Mouse (Mus musculus) stomach, embryonic 15.5 days (tissue): ENCODE results near the gene Auts2. TPM values are rescaled to one million over a fixed set of nuclear protein-coding genes. Genes with fewer than 3 reads are reported as not detected.
A peak's percentile ranks its signal among the peaks of the same experiment; 100 is the strongest.

ENCODE experiments used
- ATAC-seq: fragments of 200-750 bp; cut with Nextera tagmentation; 2 replicates; pipeline ENCODE4 v1.8.0; 2017; ENCODE audit warnings: low read depth, moderate number of reproducible peaks, moderate TSS enrichment; ENCODE audit not compliant: insufficient read depth, low FRiP score
- H3K27ac ChIP-seq: fragments of 300-500 bp; sonication (generic); 2 replicates; pipeline ENCODE4 v1.5.1; 2015; ENCODE audit warnings: mild to moderate bottlenecking, inconsistent platforms
- H3K27me3 ChIP-seq: fragments of 300-500 bp; sonication (generic); replicated peaks from 2 replicates; pipeline ENCODE4 v1.6.1; 2015; ENCODE audit warnings: inconsistent platforms
- H3K36me3 ChIP-seq: fragments of 300-500 bp; sonication (generic); 2 replicates; pipeline ENCODE4 v1.6.1; 2015; ENCODE audit warnings: inconsistent platforms
- H3K4me1 ChIP-seq: fragments of 300-500 bp; sonication (generic); 2 replicates; pipeline ENCODE4 v1.6.1; 2015; ENCODE audit warnings: inconsistent platforms
- H3K4me2 ChIP-seq: fragments of 300-500 bp; sonication (generic); 2 replicates; pipeline ENCODE4 v1.6.1; 2015; ENCODE audit warnings: mild to moderate bottlenecking, inconsistent platforms
- H3K4me3 ChIP-seq: fragments of 300-500 bp; sonication (generic); replicated peaks from 2 replicates; pipeline ENCODE4 v1.5.1; 2015; ENCODE audit warnings: inconsistent platforms
- H3K9ac ChIP-seq: fragments of 300-500 bp; sonication (generic); 2 replicates; pipeline ENCODE4 v1.6.1; 2015; ENCODE audit warnings: inconsistent platforms
- H3K9me3 ChIP-seq: fragments of 300-500 bp; sonication (generic); 2 replicates; pipeline ENCODE4 v1.6.1; 2016; ENCODE audit warnings: inconsistent platforms
- WGBS: fragments of 180-500 bp; shearing (Covaris S2); methylation state at CpG from one replicate; pipeline ENCODE4 v1.1.7; 2015; 5-methylcytosine and 5-hydroxymethylcytosine counted together
- polyA plus RNA-seq: library from polyadenylated mRNA; unstranded; fragments of >200 nt; fragmentation: Nextera tagmentation; extraction: Ambion mirVana; gene quantifications from 2 replicates; pipeline ENCODE4 v1.2.1, GENCODE M21; 2015

Gene Auts2
- polyA plus RNA-seq, 1 experiment from 2014 or later: 25.5 TPM

DNA sequence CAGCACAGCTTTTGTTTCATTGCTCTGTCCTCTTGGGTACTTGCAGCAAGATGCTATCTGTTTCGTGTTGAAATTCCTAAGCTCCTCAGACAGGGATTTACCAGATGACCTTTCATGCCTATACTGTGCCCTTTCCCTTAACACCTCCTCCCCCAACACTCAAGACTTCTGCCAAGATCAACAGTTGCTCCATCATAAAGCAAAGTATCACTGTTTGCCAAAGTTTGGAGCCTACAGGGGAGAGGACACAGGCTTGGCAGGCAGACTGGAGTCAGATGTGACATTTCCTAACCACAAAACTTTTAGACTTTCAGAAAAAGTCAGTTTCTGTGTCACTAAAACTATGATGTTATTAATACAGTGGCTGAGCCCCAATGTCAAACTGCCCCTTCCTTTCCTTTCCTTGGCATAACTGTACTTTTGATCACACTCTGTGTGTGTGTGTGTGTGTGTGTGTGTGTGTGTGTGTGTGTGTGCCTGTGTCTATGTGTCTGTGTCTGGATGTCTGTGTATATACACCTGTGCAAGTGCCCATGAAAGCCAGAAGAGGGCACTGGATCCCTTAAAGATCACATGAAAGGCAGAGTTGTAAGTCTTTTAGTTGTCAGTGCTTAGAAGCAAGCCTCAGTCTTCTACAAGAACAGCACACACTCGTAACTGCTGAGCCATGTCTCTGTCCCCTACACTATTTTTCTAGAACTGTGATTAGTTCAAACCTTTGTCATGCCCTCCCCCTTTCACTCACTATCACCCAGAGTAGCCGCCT lies 213.8 kb downstream of the Auts2 start:
- peaks cover 6% of the 10 kb centered on the region; the same call in 1 of the 2 replicates for H3K4me1 ChIP-seq
- H3K4me3 ChIP-seq: no peak overlapping the region
- ATAC-seq: 0 out of 2 replicates have a peak, but pooled peaks have one; percentile 22
- H3K9ac ChIP-seq: no peak overlapping the region
- no peaks in the 10 kb centered on the region for H3K27me3 ChIP-seq
- WGBS: 61% methylated on average over 3 of the region's 3 CpGs
- no peak overlapping the region for H3K27ac ChIP-seq
- no peaks in the 10 kb centered on the region for H3K36me3 ChIP-seq
- no peaks in the 10 kb centered on the region for H3K9me3 ChIP-seq
- H3K4me2 ChIP-seq: no peak overlapping the region

GRCm38 (mm10) chr5:132324246-132324883 lies 218.8 kb downstream of the Auts2 start:
- Histone ChIP-seq H3K9me3 (no peaks in the 10 kb centered on the region), H3K27me3 (no peaks in the 10 kb centered on the region), H3K4me2 (no peak overlapping the region), H3K4me3 (no peak overlapping the region), H3K27ac (no peak overlapping the region), H3K9ac (no peak overlapping the region), H3K36me3 (no peaks in the 10 kb centered on the region), H3K4me1 (peaks cover 3% of the 10 kb centered on the region; the same call in 1 of the 2 replicates)
- no peak for ATAC-seq
- WGBS: 70% methylated on average over 6 of the region's 6 CpGs

DNA sequence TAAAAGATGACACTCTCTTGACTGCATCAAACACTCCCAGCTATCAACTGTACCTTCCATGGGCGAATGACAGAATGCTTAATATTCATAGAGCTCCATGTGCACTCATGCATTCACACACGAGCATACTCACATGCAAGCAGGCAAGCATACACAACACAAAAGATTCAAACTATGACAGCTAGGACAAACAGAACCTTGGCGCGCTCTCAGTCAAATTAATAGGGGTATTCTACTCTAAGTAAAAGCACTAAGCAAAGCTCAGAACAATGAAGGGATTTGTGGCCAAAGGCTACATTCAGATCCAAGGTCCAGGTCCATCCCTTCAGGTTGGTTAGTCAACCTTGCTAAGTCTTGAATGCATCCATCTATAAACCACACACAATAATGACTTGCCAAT lies 219.5 kb downstream of the Auts2 start:
- no peaks in the 10 kb centered on the region for H3K9me3 ChIP-seq
- no peak overlapping the region for H3K4me2 ChIP-seq
- no peaks in the 10 kb centered on the region for H3K27me3 ChIP-seq
- 73% methylated on average over 4 of the region's 4 CpGs for WGBS
- H3K36me3 ChIP-seq: no peaks in the 10 kb centered on the region
- H3K4me3 ChIP-seq: no peak overlapping the region
- no peak overlapping the region for H3K9ac ChIP-seq
- no peak for ATAC-seq
- no peak overlapping the region for H3K27ac ChIP-seq
- H3K4me1 ChIP-seq: no peaks in the 10 kb centered on the region

DNA sequence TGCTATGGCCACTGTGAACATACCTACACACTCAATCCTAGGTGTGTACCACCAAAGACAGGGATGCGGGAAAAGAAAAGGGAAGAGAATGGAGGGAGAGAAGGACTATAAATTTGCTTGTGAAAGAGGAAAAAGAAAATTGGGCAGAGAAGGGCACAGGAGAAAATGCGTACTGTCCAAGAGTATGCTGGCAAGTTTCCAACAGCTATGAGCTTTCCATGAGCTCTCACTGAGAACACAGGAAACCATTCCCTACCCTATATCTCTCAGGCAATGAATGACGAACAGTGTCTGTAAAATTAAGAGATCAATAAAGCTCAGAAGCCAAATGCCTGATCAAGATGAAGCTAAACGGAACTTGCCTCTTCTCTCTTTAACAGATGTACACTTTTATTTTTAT lies 220.2 kb downstream of the Auts2 start:
- Histone ChIP-seq H3K9ac (no peak overlapping the region), H3K27ac (no peak overlapping the region), H3K36me3 (no peaks in the 10 kb centered on the region), H3K9me3 (no peaks in the 10 kb centered on the region), H3K27me3 (no peaks in the 10 kb centered on the region), H3K4me1 (no peaks in the 10 kb centered on the region), H3K4me2 (no peak overlapping the region), H3K4me3 (no peak overlapping the region)
- no peak for ATAC-seq
- WGBS: 62% methylated on average over 4 of the region's 4 CpGs

- WGBS: 79% methylated on average over 9 of the region's 9 CpGs
- H3K9ac ChIP-seq: no peak overlapping the region
- H3K4me3 ChIP-seq: no peak overlapping the region
- no peak overlapping the region for H3K27ac ChIP-seq
- H3K4me2 ChIP-seq: no peak overlapping the region
- H3K36me3 ChIP-seq: no peaks in the 10 kb centered on the region
- no peaks in the 10 kb centered on the region for H3K4me1 ChIP-seq
- H3K27me3 ChIP-seq: no peaks in the 10 kb centered on the region
- H3K9me3 ChIP-seq: no peaks in the 10 kb centered on the region
- no peak for ATAC-seq
These were observed 224.9 kb downstream of the Auts2 start for GRCm38 (mm10) chr5:132318026-132318765.

GRCm38 (mm10) chr5:132316897-132317296 lies 226.2 kb downstream of the Auts2 start:
- Histone ChIP-seq H3K4me3 (no peak overlapping the region), H3K4me1 (no peaks in the 10 kb centered on the region), H3K27ac (no peak overlapping the region), H3K36me3 (no peaks in the 10 kb centered on the region), H3K9me3 (no peaks in the 10 kb centered on the region), H3K27me3 (no peaks in the 10 kb centered on the region), H3K4me2 (no peak overlapping the region), H3K9ac (no peak overlapping the region)
- WGBS: 61% methylated on average over 6 of the region's 6 CpGs
- ATAC-seq: no peak

- WGBS: 69% methylated on average over 5 of the region's 5 CpGs
- Histone ChIP-seq H3K4me3 (no peak overlapping the region), H3K9me3 (no peaks in the 10 kb centered on the region), H3K4me1 (no peaks in the 10 kb centered on the region), H3K9ac (no peak overlapping the region), H3K4me2 (no peak overlapping the region), H3K36me3 (no peaks in the 10 kb centered on the region), H3K27me3 (no peaks in the 10 kb centered on the region), H3K27ac (no peak overlapping the region)
- ATAC-seq: no peak
These were observed 228.8 kb downstream of the Auts2 start for GRCm38 (mm10) chr5:132314300-132314699.

GRCm38 (mm10) chr5:132307000-132307399 lies 236.1 kb downstream of the Auts2 start:
- Histone ChIP-seq H3K4me1 (no peaks in the 10 kb centered on the region), H3K27me3 (no peaks in the 10 kb centered on the region), H3K9ac (no peak overlapping the region), H3K9me3 (no peaks in the 10 kb centered on the region), H3K4me3 (no peak overlapping the region), H3K27ac (no peak overlapping the region), H3K36me3 (no peaks in the 10 kb centered on the region), H3K4me2 (no peak overlapping the region)
- ATAC-seq: no peak
- WGBS: 80% methylated on average over 2 of the region's 2 CpGs

- 43% methylated on average over 5 of the region's 5 CpGs for WGBS
- H3K4me3 ChIP-seq: no peak overlapping the region
- H3K4me2 ChIP-seq: no peak overlapping the region
- no peak overlapping the region for H3K27ac ChIP-seq
- no peaks in the 10 kb centered on the region for H3K36me3 ChIP-seq
- H3K4me1 ChIP-seq: no peaks in the 10 kb centered on the region
- H3K27me3 ChIP-seq: no peaks in the 10 kb centered on the region
- ATAC-seq: no peak
- H3K9ac ChIP-seq: no peak overlapping the region
- H3K9me3 ChIP-seq: no peaks in the 10 kb centered on the region
These were observed 237.7 kb downstream of the Auts2 start for GRCm38 (mm10) chr5:132305354-132305934.

GRCm38 (mm10) chr5:132302778-132303177 lies 240.4 kb downstream of the Auts2 start:
- WGBS: 79% methylated on average over 4 of the region's 4 CpGs
- Histone ChIP-seq H3K4me3 (no peak overlapping the region), H3K36me3 (no peaks in the 10 kb centered on the region), H3K9ac (no peak overlapping the region), H3K9me3 (no peaks in the 10 kb centered on the region), H3K27ac (no peak overlapping the region), H3K4me2 (no peak overlapping the region), H3K27me3 (no peaks in the 10 kb centered on the region), H3K4me1 (no peaks in the 10 kb centered on the region; the same call in 1 of the 2 replicates)
- no peak for ATAC-seq

DNA sequence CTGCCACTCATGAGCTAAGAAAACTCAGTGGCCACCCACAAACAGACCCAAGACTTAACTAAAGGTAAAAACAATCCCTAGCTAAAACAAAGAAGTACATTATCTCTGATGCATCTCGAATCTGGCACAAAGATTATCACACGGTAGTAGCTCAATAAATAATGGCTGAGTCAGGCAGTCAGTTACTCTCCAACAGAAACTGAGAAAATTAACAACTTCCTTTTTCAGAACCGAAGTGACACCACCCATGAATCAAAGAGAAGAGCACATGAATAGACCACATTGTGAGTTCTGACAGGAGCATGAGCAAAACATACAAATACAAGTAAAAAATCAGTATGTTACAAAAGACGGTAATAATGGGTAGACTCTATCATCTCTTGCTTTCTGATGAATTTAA lies 242.3 kb downstream of the Auts2 start:
- no peak overlapping the region for H3K4me2 ChIP-seq
- H3K27me3 ChIP-seq: no peaks in the 10 kb centered on the region
- H3K27ac ChIP-seq: no peak overlapping the region
- 41% methylated on average over 4 of the region's 4 CpGs for WGBS
- H3K4me3 ChIP-seq: no peak overlapping the region
- no peaks in the 10 kb centered on the region; the same call in 1 of the 2 replicates for H3K4me1 ChIP-seq
- ATAC-seq: no peak
- H3K9me3 ChIP-seq: no peaks in the 10 kb centered on the region
- no peaks in the 10 kb centered on the region for H3K36me3 ChIP-seq
- no peak overlapping the region for H3K9ac ChIP-seq

DNA sequence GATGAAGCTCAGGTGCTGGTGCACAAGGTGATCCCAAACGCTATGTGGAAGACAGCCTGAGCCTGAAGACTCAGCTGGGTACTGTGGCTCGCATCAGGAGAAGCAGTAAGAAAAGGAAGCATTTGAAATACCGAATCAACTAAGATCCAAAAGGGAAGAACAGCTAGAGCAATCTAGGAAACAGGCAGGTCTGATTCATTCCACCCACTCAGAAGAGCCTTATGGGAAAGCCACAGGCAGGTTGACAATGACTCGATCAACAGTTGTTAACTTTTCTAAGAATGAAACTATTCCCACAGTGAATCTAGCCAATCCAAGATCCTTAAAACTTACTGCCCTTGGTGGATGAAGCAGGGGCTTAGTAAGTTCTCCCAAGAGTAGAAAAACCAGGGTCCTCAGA lies 243.4 kb downstream of the Auts2 start:
- Histone ChIP-seq H3K27me3 (no peaks in the 10 kb centered on the region), H3K9ac (no peak overlapping the region), H3K27ac (no peak overlapping the region), H3K9me3 (no peaks in the 10 kb centered on the region), H3K4me2 (no peak overlapping the region), H3K4me3 (no peak overlapping the region), H3K4me1 (no peaks in the 10 kb centered on the region; the same call in 1 of the 2 replicates), H3K36me3 (no peaks in the 10 kb centered on the region)
- no peak for ATAC-seq
- 80% methylated on average over 4 of the region's 4 CpGs for WGBS
